10 mouse cellular contexts compared by ENCODE assay signal in genomic region chr10:75303324-75304048, GRCm38 (mm10). TPM values are rescaled to one million over a fixed set of nuclear protein-coding genes. Genes with fewer than 3 reads are reported as not detected.
A peak's percentile ranks its signal among the peaks of the same experiment; 100 is the strongest.
DNase-seq lines count a peak whose midpoint lies in the region; ATAC-seq and TF ChIP-seq lines count a peak whose summit lies in the region.
"Had no signal": no experiment of that assay in that cellular context is flagged by ENCODE, and none has a peak within 500 bp of the region (broad histone marks: within the 10 kb centered on the region; RNA-seq: fewer than 3 reads in every experiment).

No protein-coding gene starts in this region.

- no peak for TF ChIP-seq CTCF in heart, postnatal 0 days (IDR thresholded peaks at IDR 0.05; ENCODE audit: low read depth)
- no peak for TF ChIP-seq CTCF in CH12.LX (conservative IDR thresholded peaks at IDR 0.05 in 1 of 2, IDR thresholded peaks at IDR 0.05 in 1 of 2; ENCODE audit: low read depth in 2 of 2, low read length in 2 of 2)

- peaks cover 22% of the 10 kb centered on the region for H3K4me1 ChIP-seq in heart, postnatal 0 days (ENCODE audit: control insufficient read depth, insufficient read depth)
- H3K4me1 ChIP-seq in CH12.LX (ENCODE audit: control insufficient read depth in 1 of 2, insufficient read depth in 2 of 2), result peaks cover 9 to 75% of the 10 kb centered on the region in 2 experiments
- H3K4me1 ChIP-seq in forebrain, embryonic 12.5 days, result peaks cover 9% of the 10 kb centered on the region

- no peak overlapping the region for H3K4me3 ChIP-seq in heart, postnatal 0 days (ENCODE audit: low read depth, low read length)
- H3K4me3 ChIP-seq in CH12.LX (replicated peaks in 1 of 3; ENCODE audit: low read depth in 2 of 3, low read length in 2 of 3, poor library complexity in 1 of 3), result no peak overlapping the region
- no peak overlapping the region for H3K4me3 ChIP-seq in forebrain, embryonic 12.5 days (replicated peaks)
- H3K4me3 ChIP-seq: myocyte had no signal

- peak overlapping the region; percentile 70 for H3K27ac ChIP-seq in heart, postnatal 0 days (ENCODE audit: low read depth)
- peak overlapping the region; percentile 43; the same call in 1 of the 2 replicates for H3K27ac ChIP-seq in CH12.LX (ENCODE audit: insufficient read depth, low read depth)
- H3K27ac ChIP-seq in forebrain, embryonic 12.5 days, result peak overlapping the region; percentile 65; the same call in 1 of the 2 replicates

- dilution Hi-C loops in CH12.LX (cut with MboI; ENCODE audit: extremely low pct_ligation_motif_present, extremely low pct_unique_long_range_greater_than_20kb, low sequenced_read_pairs), result no loop called here

- 65% methylated on average over 8 of the region's 8 CpGs for WGBS in heart, postnatal 0 days
- WGBS in forebrain, embryonic 12.5 days, result 91% methylated on average over 8 of the region's 8 CpGs

- no peak for ATAC-seq in heart, postnatal 0 days (ENCODE audit: insufficient read depth, low read depth)
- ATAC-seq in forebrain, embryonic 12.5 days (ENCODE audit: low FRiP score), result no peak
- ATAC-seq: Patski had no signal

- intact Hi-C loops in heart, postnatal 25 days (cut with DNase I), result no loop called here

- H3K4me2 ChIP-seq in heart, postnatal 0 days (ENCODE audit: low read depth, low read length), result no peak overlapping the region
- no peak overlapping the region for H3K4me2 ChIP-seq in CH12.LX (ENCODE audit: insufficient read depth, low read depth, poor library complexity, severe bottlenecking)
- H3K4me2 ChIP-seq in forebrain, embryonic 12.5 days, result no peak overlapping the region

- DNase-seq in heart, postnatal 0 days (ENCODE audit: low spot score), result no peak
- DNase-seq in heart, postnatal 25 days (ENCODE audit: low spot score), result no peak
- peak; percentile 83 for DNase-seq in CH12.LX (ENCODE audit: extremely low read depth)
- DNase-seq in left cerebral cortex, adult 11 months (ENCODE audit: low spot score), result peak; percentile 62
- DNase-seq in telencephalon, adult 2 months (ENCODE audit: low read depth, low spot score), result peak; percentile 84
- DNase-seq in lung, postnatal 36 days, result no peak
- no peak for DNase-seq in adrenal gland, postnatal 14 days

- peaks cover 51% of the 10 kb centered on the region for H3K36me3 ChIP-seq in heart, postnatal 0 days (replicated peaks; ENCODE audit: control insufficient read depth, insufficient read depth, low read length)
- peaks cover 35 to 71% of the 10 kb centered on the region in 2 experiments for H3K36me3 ChIP-seq in CH12.LX (replicated peaks in 1 of 2; ENCODE audit: control insufficient read depth in 1 of 2, insufficient read depth in 1 of 2, low read length in 1 of 2)
- peaks cover 41% of the 10 kb centered on the region for H3K36me3 ChIP-seq in forebrain, embryonic 12.5 days (replicated peaks)

- H3K79me2 ChIP-seq in CH12.LX (replicated peaks; ENCODE audit: control insufficient read depth, extremely low read depth, insufficient read depth, poor library complexity, severe bottlenecking), result no peaks in the 10 kb centered on the region; the same call in 1 of the 2 replicates

- H3K9me3 ChIP-seq in heart, postnatal 0 days (replicated peaks; ENCODE audit: control insufficient read depth, low read length), result no peaks in the 10 kb centered on the region
- no peaks in the 10 kb centered on the region for H3K9me3 ChIP-seq in CH12.LX (replicated peaks; ENCODE audit: low read length)
- H3K9me3 ChIP-seq in forebrain, embryonic 12.5 days, result no peaks in the 10 kb centered on the region

- no peak for TF ChIP-seq RAD21 in CH12.LX (IDR thresholded peaks at IDR 0.05; ENCODE audit: low read depth, low read length)

- H3K27me3 ChIP-seq in heart, postnatal 0 days (ENCODE audit: control insufficient read depth, insufficient read depth, low read length), result no peaks in the 10 kb centered on the region
- no peaks in the 10 kb centered on the region for H3K27me3 ChIP-seq in CH12.LX (replicated peaks)
- no peaks in the 10 kb centered on the region for H3K27me3 ChIP-seq in forebrain, embryonic 12.5 days
- H3K27me3 ChIP-seq: Patski had no signal

- TF ChIP-seq EP300 in heart, postnatal 0 days (IDR thresholded peaks at IDR 0.05; ENCODE audit: low read depth), result no peak
- no peak for TF ChIP-seq EP300 in CH12.LX (IDR thresholded peaks at IDR 0.05; ENCODE audit: low read length)

- no peak for TF ChIP-seq POLR2A in CH12.LX (IDR thresholded peaks at IDR 0.05; ENCODE audit: low read depth, low read length)

- in situ Hi-C loops in CH12.LX (cut with MboI; ENCODE audit: low pct_ligation_motif_present, low pct_unique_long_range_greater_than_20kb, low sequenced_read_pairs), result no loop called here

- H3K9ac ChIP-seq in heart, postnatal 0 days (replicated peaks; ENCODE audit: low read depth, low read length), result no peak overlapping the region
- no peak overlapping the region for H3K9ac ChIP-seq in CH12.LX (ENCODE audit: insufficient read depth, low read depth)
- no peak overlapping the region for H3K9ac ChIP-seq in forebrain, embryonic 12.5 days

TF ChIP-seq in CH12.LX, 34 proteins besides CTCF, POLR2A, EP300 and RAD21:
- TF ChIP-seq NRF1 (IDR thresholded peaks at IDR 0.05; ENCODE audit: low read depth, low read length) (no peak), MXI1 (IDR thresholded peaks at IDR 0.05; ENCODE audit: low read depth, low read length) (peak; percentile 71), TBP (conservative IDR thresholded peaks at IDR 0.05; ENCODE audit: low read depth, low read length) (no peak), ELF1 (IDR thresholded peaks at IDR 0.05; ENCODE audit: low read depth, low read length) (no peak), ZNF384 (IDR thresholded peaks at IDR 0.05; ENCODE audit: low read depth, low read length) (no peak), POLR2AphosphoS2 (IDR thresholded peaks at IDR 0.05; ENCODE audit: low read depth, low read length) (no peak), MEF2A (IDR thresholded peaks at IDR 0.05; ENCODE audit: borderline replicate concordance, low read depth, low read length) (no peak), JUN (IDR thresholded peaks at IDR 0.05; ENCODE audit: insufficient read depth, low read depth, low read length) (no peak), GABPA (IDR thresholded peaks at IDR 0.05; ENCODE audit: insufficient replicate concordance, low read depth, low read length) (no peak), ETS1 (conservative IDR thresholded peaks at IDR 0.05; ENCODE audit: low read depth, low read length) (peak; percentile 68), NELFE (IDR thresholded peaks at IDR 0.05; ENCODE audit: low read depth, low read length) (no peak), MAZ (IDR thresholded peaks at IDR 0.05; ENCODE audit: low read depth, low read length) (no peak), E2F4 (IDR thresholded peaks at IDR 0.05; ENCODE audit: insufficient replicate concordance, low read depth, low read length) (no peak), SMC3 (IDR thresholded peaks at IDR 0.05; ENCODE audit: low read depth, low read length) (no peak), IRF4 (IDR thresholded peaks at IDR 0.05; ENCODE audit: low read depth, low read length) (no peak), KAT2A (IDR thresholded peaks at IDR 0.05; ENCODE audit: insufficient replicate concordance, low read length) (no peak), MAFK (IDR thresholded peaks at IDR 0.05; ENCODE audit: insufficient replicate concordance, low read length) (no peak), ZC3H11A (IDR thresholded peaks at IDR 0.05; ENCODE audit: low read depth, low read length) (no peak), CHD2 (IDR thresholded peaks at IDR 0.05; ENCODE audit: low read length) (0 out of 2 replicates have a peak, but pooled peaks have one; percentile 31), HCFC1 (IDR thresholded peaks at IDR 0.05; ENCODE audit: low read depth, low read length) (no peak), JUND (conservative IDR thresholded peaks at IDR 0.05; ENCODE audit: low read depth, low read length) (no peak), USF2 (conservative IDR thresholded peaks at IDR 0.05; ENCODE audit: low read depth, low read length) (0 out of 2 replicates have a peak, but pooled peaks have one; percentile 17), RCOR1 (conservative IDR thresholded peaks at IDR 0.05; ENCODE audit: low read depth, low read length) (no peak), BHLHE40 (IDR thresholded peaks at IDR 0.05; ENCODE audit: low read depth, low read length) (peak; percentile 68), USF1 (IDR thresholded peaks at IDR 0.05; ENCODE audit: low read depth, low read length) (peak; percentile 60), MAX (IDR thresholded peaks at IDR 0.05; ENCODE audit: low read length) (peak; percentile 75; the same call in 1 of the 2 replicates), MYC (IDR thresholded peaks at IDR 0.05; ENCODE audit: low read depth, low read length) (peak; percentile 65; the same call in 1 of the 2 replicates), TCF12 (IDR thresholded peaks at IDR 0.05; ENCODE audit: low read depth, low read length) (no peak), ZMIZ1 (IDR thresholded peaks at IDR 0.05; ENCODE audit: low read depth, low read length) (no peak), CHD1 (IDR thresholded peaks at IDR 0.05; ENCODE audit: low read depth, low read length) (no peak), SIN3A (IDR thresholded peaks at IDR 0.05; ENCODE audit: low read length) (no peak), PAX5 (IDR thresholded peaks at IDR 0.05; ENCODE audit: low read length) (no peak), UBTF (IDR thresholded peaks at IDR 0.05; ENCODE audit: low read depth, low read length) (no peak), ZKSCAN1 (IDR thresholded peaks at IDR 0.05; ENCODE audit: borderline replicate concordance, low read depth, low read length) (no peak)

RNA-seq across cellular contexts. Expression of gene Adora2a, which starts 13.2 kb away (rescaled TPM):
- 15.8 and 51.3 TPM in 2 replicates for total RNA-seq in heart, postnatal 0 days (2014; rRNA removed; ENCODE audit: low replicate concordance)
- polyA plus RNA-seq in heart, postnatal 0 days (2015; fragmentation: Nextera tagmentation; extraction: Ambion mirVana), result 3.6 and 4.4 TPM in 2 replicates
- 10 to 100 TPM in 1 of 2 experiments, 1 to 10 TPM in 1; 9.6 to 13.8 TPM for total RNA-seq in heart, postnatal 25 days (2021)
- total RNA-seq in CH12.LX (2012; rRNA removed), result 7.1 and 14.4 TPM in 2 replicates
- 2.5 and 3.2 TPM in 2 replicates for total RNA-seq in CH12.LX (2014; rRNA removed)
- polyA plus RNA-seq in CH12.LX (2012; ENCODE audit: insufficient read length, low read depth), result 6.4 and 7.6 TPM in 2 replicates
- polyA plus RNA-seq in forebrain, embryonic 12.5 days (2016; fragmentation: Nextera tagmentation; extraction: Ambion mirVana), result 3.2 and 3.6 TPM in 2 replicates
- total RNA-seq in adrenal gland, postnatal 14 days (2021), result 6.9 and 10.6 TPM in 2 replicates

Comparison
In these comparisons a context has a peak if more than half of its experiments do, and no peak if none do; other contexts are left out.
1. DNase-seq: peak in CH12.LX (single experiment), left cerebral cortex, adult 11 months (single experiment) and telencephalon, adult 2 months (single experiment); none in heart, postnatal 0 days (single experiment), heart, postnatal 25 days (single experiment), lung, postnatal 36 days (single experiment) and adrenal gland, postnatal 14 days (single experiment).
2. Peak in every context shown above with its lines, with median percentiles within 50 percentile points of each other: H3K27ac ChIP-seq.